Mouse (Mus musculus) embryonic facial prominence, embryonic 14.5 days (tissue): Measurements from ENCODE around the gene Zfp52. TPM values are rescaled to one million over a fixed set of nuclear protein-coding genes. Genes with fewer than 3 reads are reported as not detected.

Experiments
- ATAC-seq: fragments of 200-750 bp; cut with Nextera tagmentation; 2 replicates; pipeline ENCODE4 v1.8.0; 2017; ENCODE audit warnings: low read depth, moderate number of reproducible peaks, moderate TSS enrichment
- DNase-seq: peaks from one replicate; pipeline ENCODE4 v3.0.0-alpha.2; 2015; ENCODE audit warnings: low spot score
- H3K27ac ChIP-seq: fragments of 300-500 bp; sonication (generic); replicated peaks from 2 replicates; pipeline ENCODE4 v1.5.1; 2014; ENCODE audit warnings: low read depth, mild to moderate bottlenecking, low read length, moderate library complexity
- H3K27me3 ChIP-seq: fragments of 300-500 bp; sonication (generic); replicated peaks from 2 replicates; pipeline ENCODE4 v1.6.1; 2014; ENCODE audit warnings: low read length; ENCODE audit not compliant: control insufficient read depth, insufficient read depth
- H3K36me3 ChIP-seq: fragments of 300-500 bp; sonication (generic); 2 replicates; pipeline ENCODE4 v1.6.1; 2014; ENCODE audit warnings: low read length, mixed read lengths; ENCODE audit not compliant: control insufficient read depth, insufficient read depth
- H3K4me1 ChIP-seq: fragments of 300-500 bp; sonication (generic); 2 replicates; pipeline ENCODE4 v1.6.1; 2014; ENCODE audit warnings: antibody characterized with exemption, low read length; ENCODE audit not compliant: control insufficient read depth, insufficient read depth
- H3K4me2 ChIP-seq: fragments of 300-500 bp; sonication (generic); 2 replicates; pipeline ENCODE4 v1.6.1; 2014; ENCODE audit warnings: low read depth, mild to moderate bottlenecking, low read length, moderate library complexity, mixed read lengths
- H3K4me3 ChIP-seq: fragments of 300-500 bp; sonication (generic); 2 replicates; pipeline ENCODE4 v1.5.1; 2014; ENCODE audit warnings: low read depth, mild to moderate bottlenecking, low read length
- H3K9ac ChIP-seq: fragments of 300-500 bp; sonication (generic); 2 replicates; pipeline ENCODE4 v1.6.1; 2014; ENCODE audit warnings: low read depth, mild to moderate bottlenecking, low read length, moderate library complexity, mixed read lengths
- H3K9me3 ChIP-seq: fragments of 300-500 bp; sonication (generic); 2 replicates; pipeline ENCODE4 v1.6.1; 2016; ENCODE audit warnings: low read length; ENCODE audit not compliant: control insufficient read depth
- WGBS: fragments of 180-500 bp; shearing (Covaris S2); extraction: QIAGEN DNeasy Blood & Tissue Kit; methylation state at CpG from one replicate; pipeline ENCODE4 v1.1.7; 2014; 5-methylcytosine and 5-hydroxymethylcytosine counted together
- polyA plus RNA-seq: library from polyadenylated mRNA; unstranded; fragments of >200 nt; fragmentation: Nextera tagmentation; extraction: Ambion mirVana; gene quantifications from 2 replicates; pipeline ENCODE4 v1.2.1, GENCODE M21; 2014

The Zfp52 gene
- polyA plus RNA-seq, 1 experiment from 2014 or later, result 4.0 TPM

DNA sequence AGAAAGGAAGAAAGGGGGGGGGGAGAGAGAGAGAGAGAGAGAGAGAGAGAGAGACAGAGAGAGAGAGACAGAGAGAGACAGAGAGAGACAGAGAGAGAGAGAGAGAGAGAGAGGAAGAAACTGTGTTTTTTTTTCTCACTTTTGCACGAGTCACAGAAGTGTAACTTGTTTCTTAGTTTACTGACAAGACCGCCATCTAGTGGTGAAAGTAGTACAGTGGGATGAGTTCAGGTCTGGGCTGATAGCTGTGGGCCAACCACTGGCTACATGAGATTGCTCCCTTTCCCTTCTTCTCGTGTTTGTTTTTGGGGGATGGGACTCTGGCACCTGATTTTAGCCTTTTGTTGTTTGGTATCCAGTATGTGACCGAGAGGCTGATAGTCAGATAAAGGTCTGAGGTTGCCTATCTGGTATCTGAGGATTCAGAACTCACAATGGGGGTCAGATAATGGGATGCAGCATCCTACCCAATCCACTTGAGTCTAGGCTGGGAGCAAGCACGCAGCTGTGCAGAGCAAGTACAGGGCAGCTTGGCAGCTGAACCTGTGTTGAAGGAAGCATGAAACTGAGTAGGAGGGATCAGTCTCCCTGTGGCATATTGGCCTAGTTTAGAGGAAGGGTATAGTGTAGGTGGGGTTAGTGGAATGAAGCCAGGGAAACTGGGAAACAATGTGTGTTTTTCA, 44.3 kb downstream of the Zfp52 start:
- WGBS, result 24% methylated on average over 5 of the region's 5 CpGs
- no peak overlapping the region for H3K9ac ChIP-seq
- peak; percentile 81 for DNase-seq
- H3K4me3 ChIP-seq, result no peak overlapping the region
- no peaks in the 10 kb centered on the region for H3K4me1 ChIP-seq
- no peaks in the 10 kb centered on the region for H3K9me3 ChIP-seq
- H3K27ac ChIP-seq, result no peak overlapping the region
- no peak overlapping the region for H3K4me2 ChIP-seq
- peaks cover 52% of the 10 kb centered on the region for H3K36me3 ChIP-seq
- H3K27me3 ChIP-seq, result no peaks in the 10 kb centered on the region
- ATAC-seq, result peak; percentile 77

DNA sequence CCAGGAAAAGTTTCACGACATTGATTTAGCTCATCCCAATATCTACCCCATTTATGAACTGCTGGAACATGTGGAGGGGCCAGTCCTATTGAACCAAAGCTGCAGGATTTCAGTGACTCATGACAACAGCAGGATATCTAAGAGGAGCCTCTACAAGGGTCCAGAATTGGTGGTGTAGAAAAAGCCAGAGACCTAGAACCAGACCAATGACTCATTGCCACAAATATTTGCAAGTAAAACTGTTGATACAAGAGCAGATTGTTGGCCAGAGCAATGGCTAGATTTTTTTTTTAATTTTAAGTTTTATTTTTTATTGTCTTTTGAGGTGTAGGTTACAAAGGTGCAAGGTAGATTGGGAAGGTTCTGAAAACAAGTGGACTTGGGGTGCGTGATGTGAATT, 50.2 kb downstream of the Zfp52 start:
- peaks cover 21% of the 10 kb centered on the region for H3K9me3 ChIP-seq
- H3K4me2 ChIP-seq, result no peak overlapping the region
- H3K4me1 ChIP-seq, result no peaks in the 10 kb centered on the region
- no peak overlapping the region for H3K9ac ChIP-seq
- H3K36me3 ChIP-seq, result peaks cover 54% of the 10 kb centered on the region
- H3K4me3 ChIP-seq, result no peak overlapping the region
- WGBS, result 96% methylated on average over 2 of the region's 2 CpGs
- DNase-seq (no peak), ATAC-seq (no peak)
- H3K27me3 ChIP-seq, result no peaks in the 10 kb centered on the region
- H3K27ac ChIP-seq, result no peak overlapping the region

Other genes starting within 250 kb of the Zfp52 start
- gene Vmn1r237, start 223.7 kb upstream of the Zfp52 start, polyA plus RNA-seq, result not detected in 2 replicates
- 3.8 and 4.3 TPM in 2 replicates for gene Zfp677, start 151.8 kb upstream of the Zfp52 start, polyA plus RNA-seq
- gene Zfp54, start 112.3 kb upstream of the Zfp52 start, polyA plus RNA-seq, result 5.3 and 6.0 TPM in 2 replicates
- 12.7 and 17.0 TPM in 2 replicates for gene Zfp51, start 85.2 kb upstream of the Zfp52 start, polyA plus RNA-seq
- 7.3 and 10.4 TPM in 2 replicates for gene Zfp53, start 46.5 kb upstream of the Zfp52 start, polyA plus RNA-seq
- 23.1 and 24.6 TPM in 2 replicates for gene Zfp948, start 31.5 kb downstream of the Zfp52 start, polyA plus RNA-seq
- 4.8 and 5.0 TPM in 2 replicates for gene Zfp983, start 115.1 kb downstream of the Zfp52 start, polyA plus RNA-seq
- gene Gm10226, start 156.3 kb downstream of the Zfp52 start, polyA plus RNA-seq, result 6.6 and 8.8 TPM in 2 replicates
- 13.4 and 13.7 TPM in 2 replicates for gene Zfp760, start 172.2 kb downstream of the Zfp52 start, polyA plus RNA-seq
- 6.1 and 6.9 TPM in 2 replicates for gene Zfp229, start 195.3 kb downstream of the Zfp52 start, polyA plus RNA-seq